Mouse (Mus musculus) thymus, adult 2 months (tissue): ENCODE measurements around the gene Gm9803.

Source experiments
- CTCF ChIP-seq: fragments of 200-500 bp; IDR thresholded peaks from 2 replicates; pipeline ENCODE4 v1.5.1; 2012; ENCODE audit warnings: mild to moderate bottlenecking, control low read depth, low read length, moderate library complexity, borderline replicate concordance; ENCODE audit not compliant: control insufficient read depth, poor library complexity, insufficient read depth; ENCODE audit errors: extremely low read depth
- POLR2A ChIP-seq: fragments of 200-500 bp; IDR thresholded peaks from 2 replicates; pipeline ENCODE4 v1.6.1; 2012; ENCODE audit warnings: mild to moderate bottlenecking, low read length, control low read depth, moderate library complexity; ENCODE audit not compliant: control insufficient read depth, poor library complexity, insufficient read depth; ENCODE audit errors: extremely low read depth

DNA sequence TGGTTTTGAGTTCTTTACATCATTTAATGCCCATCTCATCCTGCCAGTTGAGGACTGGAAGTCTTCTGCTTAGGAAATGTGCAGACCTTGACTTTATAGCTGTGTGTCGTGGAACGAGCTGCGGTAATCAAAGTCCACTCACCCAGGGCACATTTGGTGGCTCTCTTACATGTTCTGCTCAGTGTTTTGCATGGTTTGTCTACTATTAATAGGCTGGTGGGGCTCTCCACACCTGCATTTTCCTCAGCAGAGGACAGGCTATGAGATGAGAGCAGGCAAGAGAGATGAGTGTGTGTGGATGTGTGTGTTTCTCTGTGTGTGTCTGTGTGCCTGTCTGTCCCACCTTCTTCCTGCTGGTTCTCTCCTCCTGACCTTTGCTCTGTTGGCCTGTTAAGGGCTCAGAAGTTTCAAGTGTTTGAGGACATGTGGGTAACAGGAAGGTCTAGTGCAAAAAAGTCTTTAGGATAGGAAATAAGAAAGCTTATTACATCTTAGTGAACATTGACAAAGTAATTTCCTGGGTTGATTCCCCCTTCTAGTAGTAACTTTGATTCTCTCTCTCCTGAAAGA, 36.4 kb upstream of the Gm9803 start:
- TF ChIP-seq CTCF (no peak), POLR2A (no peak)
